Mouse (Mus musculus) ES-Bruce4 (cell line): ENCODE data around the gene Stk39.

Experiments used
- CTCF ChIP-seq: IDR thresholded peaks from one replicate; pipeline ENCODE4 v1.8.1; 2011; ENCODE audit warnings: low read depth, low read length
- EP300 ChIP-seq: IDR thresholded peaks from 2 replicates; pipeline ENCODE4 v1.6.1; 2011; ENCODE audit warnings: low read depth, low read length; ENCODE audit not compliant: insufficient read depth
- POLR2A ChIP-seq: IDR thresholded peaks from one replicate; pipeline ENCODE4 v1.8.1; 2011; ENCODE audit warnings: low read length; ENCODE audit not compliant: insufficient read depth

GRCm38 (mm10) chr2:68211443-68211842, 260.6 kb downstream of the Stk39 start:
- TF ChIP-seq EP300 = no peak
- no peak for TF ChIP-seq POLR2A
- no peak for TF ChIP-seq CTCF
